Mouse (Mus musculus) C2C12 (cell line): ENCODE measurements around the gene Pigk.

Experiments
- CEBPB ChIP-seq: IDR thresholded peaks from one replicate; pipeline ENCODE4 v1.6.1; 2011; ENCODE audit warnings: low read depth, mild to moderate bottlenecking, control low read depth, moderate library complexity
- CTCF ChIP-seq: IDR thresholded peaks from one replicate; pipeline ENCODE4 v1.5.1; 2011; ENCODE audit not compliant: control insufficient read depth, insufficient read depth, insufficient read length
- FOSL1 ChIP-seq: IDR thresholded peaks from one replicate; pipeline ENCODE4 v1.8.0; 2011; ENCODE audit warnings: mild to moderate bottlenecking, low read length; ENCODE audit not compliant: poor library complexity, insufficient read depth, severe bottlenecking
- MAX ChIP-seq: IDR thresholded peaks from one replicate; pipeline ENCODE4 v1.6.1; 2011; ENCODE audit warnings: mild to moderate bottlenecking, control low read depth
- MYOD1 ChIP-seq: IDR thresholded peaks from one replicate; pipeline ENCODE4 v1.6.1; 2011; ENCODE audit warnings: low read depth; ENCODE audit not compliant: control insufficient read depth, insufficient read length
- MYOG ChIP-seq: IDR thresholded peaks from one replicate; pipeline ENCODE4 v1.6.1; 2011; ENCODE audit not compliant: control insufficient read depth, insufficient read length; ENCODE audit errors: extremely low read depth
- USF1 ChIP-seq: IDR thresholded peaks from one replicate; pipeline ENCODE4 v1.6.1; 2011; ENCODE audit warnings: low read depth, mild to moderate bottlenecking, control low read depth, moderate library complexity

GRCm38 (mm10) chr3:152762302-152762701, 48.4 kb downstream of the Pigk start:
- TF ChIP-seq MAX (no peak), CTCF (no peak), USF1 (no peak), MYOD1 (no peak), CEBPB (no peak), FOSL1 (no peak), MYOG (no peak)
